ENCODE assay signal across 7 mouse cellular contexts in genomic region chr11:11873023-11873908, GRCm38 (mm10). TPM values are rescaled to one million over a fixed set of nuclear protein-coding genes. Genes with fewer than 3 reads are reported as not detected.
DNase-seq lines count a peak whose midpoint lies in the region; ATAC-seq lines count a peak whose summit lies in the region.

No protein-coding gene starts in this region.

- H3K4me3 ChIP-seq in neural tube, embryonic 11.5 days (ENCODE audit: low read depth, low read length) = no peak overlapping the region
- no peak overlapping the region for H3K4me3 ChIP-seq in forebrain, embryonic 13.5 days
- H3K4me3 ChIP-seq in heart, embryonic 16.5 days (ENCODE audit: low read length) = no peak overlapping the region; the same call in 1 of the 2 replicates
- H3K4me3 ChIP-seq in lung, embryonic 15.5 days = no peak overlapping the region

- DNase-seq in neural tube, embryonic 11.5 days (ENCODE audit: low spot score) = peak; percentile 50
- no peak for DNase-seq in neural tube, embryonic 10.5 days (ENCODE audit: extremely low spot score, low spot score)
- DNase-seq in testis, postnatal 14 days (ENCODE audit: low spot score) = no peak
- no peak for DNase-seq in testis, postnatal 10 days (ENCODE audit: low spot score)

- whole genome bisulfite sequencing in neural tube, embryonic 11.5 days = 56% methylated on average over 20 of the region's 20 CpGs
- WGBS in forebrain, embryonic 13.5 days = 38% methylated on average over 20 of the region's 20 CpGs
- 60% methylated on average over 20 of the region's 20 CpGs for WGBS in heart, embryonic 16.5 days
- 33% methylated on average over 20 of the region's 20 CpGs for WGBS in lung, embryonic 15.5 days

- peaks cover 17% of the 10 kb centered on the region; the same call in 1 of the 2 replicates for H3K4me1 ChIP-seq in neural tube, embryonic 11.5 days (ENCODE audit: control insufficient read depth, insufficient read depth, low read length)
- peaks cover 37% of the 10 kb centered on the region for H3K4me1 ChIP-seq in forebrain, embryonic 13.5 days
- H3K4me1 ChIP-seq in heart, embryonic 16.5 days (ENCODE audit: control insufficient read depth, insufficient read depth, low read length) = peaks cover 56% of the 10 kb centered on the region
- peaks cover 49% of the 10 kb centered on the region for H3K4me1 ChIP-seq in lung, embryonic 15.5 days

- H3K27me3 ChIP-seq in neural tube, embryonic 11.5 days (ENCODE audit: control insufficient read depth, insufficient read depth, low read length) = no peaks in the 10 kb centered on the region
- H3K27me3 ChIP-seq in forebrain, embryonic 13.5 days = 0 out of 2 replicates have a peak, but pooled peaks cover 3% of the 10 kb centered on the region
- no peaks in the 10 kb centered on the region for H3K27me3 ChIP-seq in heart, embryonic 16.5 days (ENCODE audit: control insufficient read depth, insufficient read depth, low read length)
- H3K27me3 ChIP-seq in lung, embryonic 15.5 days = no peaks in the 10 kb centered on the region

- H3K36me3 ChIP-seq in neural tube, embryonic 11.5 days (ENCODE audit: control insufficient read depth, insufficient read depth, low read length) = no peaks in the 10 kb centered on the region
- H3K36me3 ChIP-seq in forebrain, embryonic 13.5 days (ENCODE audit: poor library complexity, severe bottlenecking) = no peaks in the 10 kb centered on the region
- no peaks in the 10 kb centered on the region for H3K36me3 ChIP-seq in heart, embryonic 16.5 days (ENCODE audit: control insufficient read depth, insufficient read depth)
- H3K36me3 ChIP-seq in lung, embryonic 15.5 days = no peaks in the 10 kb centered on the region

- no peak overlapping the region for H3K4me2 ChIP-seq in neural tube, embryonic 11.5 days (ENCODE audit: low read depth)
- peak overlapping the region; percentile 26; the same call in 1 of the 2 replicates for H3K4me2 ChIP-seq in forebrain, embryonic 13.5 days
- H3K4me2 ChIP-seq in heart, embryonic 16.5 days (ENCODE audit: low read depth, low read length) = peak overlapping the region; percentile 38; the same call in 1 of the 2 replicates
- H3K4me2 ChIP-seq in lung, embryonic 15.5 days = peak overlapping the region; percentile 20; the same call in 1 of the 2 replicates

- H3K9me3 ChIP-seq in neural tube, embryonic 11.5 days (ENCODE audit: control insufficient read depth, low read length) = no peaks in the 10 kb centered on the region
- H3K9me3 ChIP-seq in forebrain, embryonic 13.5 days (replicated peaks) = no peaks in the 10 kb centered on the region
- no peaks in the 10 kb centered on the region for H3K9me3 ChIP-seq in heart, embryonic 16.5 days (replicated peaks; ENCODE audit: control insufficient read depth, low read length)
- H3K9me3 ChIP-seq in lung, embryonic 15.5 days = no peaks in the 10 kb centered on the region

- H3K9ac ChIP-seq in neural tube, embryonic 11.5 days (ENCODE audit: low read length) = peak overlapping the region; percentile 15; the same call in 1 of the 2 replicates
- no peak overlapping the region for H3K9ac ChIP-seq in forebrain, embryonic 13.5 days
- peak overlapping the region; percentile 51; the same call in 1 of the 2 replicates for H3K9ac ChIP-seq in heart, embryonic 16.5 days (ENCODE audit: low read length)
- peak overlapping the region; percentile 16; the same call in 1 of the 2 replicates for H3K9ac ChIP-seq in lung, embryonic 15.5 days

- peak overlapping the region; percentile 42; the same call in 1 of the 2 replicates for H3K27ac ChIP-seq in neural tube, embryonic 11.5 days (ENCODE audit: low read depth, low read length)
- H3K27ac ChIP-seq in forebrain, embryonic 13.5 days = peak overlapping the region; percentile 25
- H3K27ac ChIP-seq in heart, embryonic 16.5 days (ENCODE audit: low read length) = peak overlapping the region; percentile 89
- peak overlapping the region; percentile 91 for H3K27ac ChIP-seq in lung, embryonic 15.5 days

- no peak for ATAC-seq in neural tube, embryonic 11.5 days (ENCODE audit: insufficient read depth, low FRiP score, low TSS enrichment)
- ATAC-seq in forebrain, embryonic 13.5 days = peak; percentile 39; the same call in 1 of the 2 replicates
- peak; percentile 66; the same call in 1 of the 2 replicates for ATAC-seq in heart, embryonic 16.5 days (replicated peaks; ENCODE audit: extremely low read depth, insufficient read depth, low FRiP score)
- peak; percentile 82; the same call in 1 of the 2 replicates for ATAC-seq in lung, embryonic 15.5 days (ENCODE audit: borderline replicate concordance, extremely low read depth, low FRiP score, low TSS enrichment)

RNA-seq across cellular contexts. Expression of gene Ddc, which starts 24.7 kb away (rescaled TPM):
- 6.7 and 7.5 TPM in 2 replicates for polyA plus RNA-seq in neural tube, embryonic 11.5 days (2014; fragmentation: Nextera tagmentation; extraction: Ambion mirVana)
- 6.2 and 7.4 TPM in 2 replicates for polyA plus RNA-seq in forebrain, embryonic 13.5 days (2015; fragmentation: Nextera tagmentation; extraction: Ambion mirVana)
- 112 TPM in 2 replicates for polyA plus RNA-seq in heart, embryonic 16.5 days (2015; fragmentation: Nextera tagmentation; extraction: Ambion mirVana)
- polyA plus RNA-seq in lung, embryonic 15.5 days (2015; fragmentation: Nextera tagmentation; extraction: Ambion mirVana) = 15.4 and 16.4 TPM in 2 replicates

Comparison
In these comparisons a context has a peak if more than half of its experiments do, and no peak if none do; other contexts are left out.
1. H3K27ac ChIP-seq: peak in every context shown above with its lines; median percentile 91 in lung, embryonic 15.5 days; 89 in heart, embryonic 16.5 days; 42 in neural tube, embryonic 11.5 days; 25 in forebrain, embryonic 13.5 days.